Mouse (Mus musculus) E14TG2a.4 (cell line): Measurements from ENCODE around the gene Gm10424.
"Not testable (repeated sequence)": the region's sequence is repeated elsewhere in the genome, so short reads cannot be mapped to it uniquely, and the experiment has no call there.

ENCODE experiments used
- H3K27me3 ChIP-seq: 2 replicates; pipeline ENCODE4 v1.6.1; 2014; ENCODE audit warnings: low read length, control low read depth; ENCODE audit not compliant: insufficient read depth
- H3K36me3 ChIP-seq: 2 replicates; pipeline ENCODE4 v1.6.1; 2014; ENCODE audit warnings: low read length, control low read depth; ENCODE audit not compliant: insufficient read depth
- H3K4me1 ChIP-seq: replicated peaks from 2 replicates; pipeline ENCODE4 v1.6.1; 2014; ENCODE audit warnings: low read depth, low read length, control low read depth
- H3K4me3 ChIP-seq: replicated peaks from 2 replicates; pipeline ENCODE4 v1.5.1; 2014; ENCODE audit warnings: mild to moderate bottlenecking, low read length
- H3K9me3 ChIP-seq: 2 replicates; pipeline ENCODE4 v1.6.1; 2014; ENCODE audit warnings: low read length, control low read depth

The Gm10424 gene

DNA sequence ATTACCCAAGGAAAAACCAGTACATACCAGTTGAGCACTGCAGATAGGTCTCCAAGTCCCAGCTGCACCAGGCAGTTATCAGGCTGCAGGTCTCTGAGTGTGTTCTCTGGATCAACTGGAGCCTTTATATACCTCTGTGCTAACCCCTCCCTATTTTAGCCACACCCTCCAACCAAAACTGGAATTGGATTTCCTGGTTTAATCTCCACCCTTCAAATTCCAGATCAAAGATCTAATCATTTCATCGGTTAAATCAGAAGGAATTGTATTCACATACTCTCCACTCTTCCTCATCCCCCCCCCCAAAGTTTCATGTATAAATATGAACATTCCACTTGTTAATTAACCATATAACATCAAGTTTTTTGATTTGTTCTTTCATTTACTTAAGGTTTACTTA lies at the start of gene Gm10424:
Gene Gm10424 (minus strand): TSS at position 101 of the 400 bp plus-strand sequence.
- not testable (repeated sequence) for H3K27me3 ChIP-seq, H3K4me1 ChIP-seq, H3K9me3 ChIP-seq, H3K4me3 ChIP-seq, H3K36me3 ChIP-seq

DNA sequence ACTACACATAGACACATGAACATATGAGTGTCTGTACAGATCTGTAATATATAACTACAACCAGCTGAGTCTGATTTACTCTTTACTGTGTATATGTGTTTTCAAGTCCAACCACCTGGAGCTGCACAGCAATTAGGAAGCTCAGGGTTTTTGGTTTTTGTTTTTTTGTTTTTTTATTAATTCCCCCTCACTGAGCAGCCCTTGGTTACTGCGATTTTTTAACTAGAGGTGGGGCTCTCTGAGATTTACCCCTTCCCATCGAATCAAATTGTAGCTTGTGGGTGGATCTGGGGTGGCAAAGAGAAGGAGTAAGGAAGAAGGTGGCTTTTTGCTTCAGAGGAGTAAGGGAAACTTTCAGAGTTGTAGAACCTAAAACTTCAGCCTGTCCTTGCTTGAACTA lies 33.0 kb upstream of the Gm10424 start, which contains the start of gene Gm3259:
Gene Gm3259 (plus strand): TSS at position 301 of the 400 bp plus-strand sequence.
- H3K9me3 ChIP-seq, H3K4me1 ChIP-seq, H3K27me3 ChIP-seq, H3K4me3 ChIP-seq, H3K36me3 ChIP-seq: not testable (repeated sequence)
